Mouse (Mus musculus) liver (tissue): ENCODE results near the gene Sema6c.
A peak's percentile ranks its signal among the peaks of the same experiment; 100 is the strongest.
"Not testable (repeated sequence)": the region's sequence is repeated elsewhere in the genome, so short reads cannot be mapped to it uniquely, and the experiment has no call there.

Experiments used
- DNase-seq: peaks from one replicate; pipeline ENCODE4 v3.0.0-alpha.2; 2020; ENCODE audit warnings: mixed read lengths

Gene Sema6c

DNA sequence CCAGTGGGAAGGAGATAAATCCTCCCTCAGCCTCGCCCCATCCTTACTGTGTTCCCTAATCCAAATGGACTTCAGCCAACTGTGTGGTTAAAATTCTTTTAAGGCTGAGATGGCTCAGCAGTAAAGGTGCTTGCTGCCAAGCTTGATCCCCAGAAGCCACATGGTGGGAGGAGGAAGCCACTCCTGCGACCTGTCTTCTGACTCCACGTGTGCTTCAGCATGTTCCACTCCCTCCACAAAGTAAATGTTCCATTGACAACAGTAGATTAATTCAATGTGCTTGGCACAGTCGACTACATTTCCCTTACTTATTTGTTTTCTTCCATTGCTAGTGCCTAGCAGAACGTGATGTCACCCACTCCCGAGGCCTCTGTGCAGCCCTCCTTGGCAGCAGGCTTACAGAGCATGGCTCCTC, 34.5 kb downstream of the Sema6c start:
- DNase-seq = no peak

DNA sequence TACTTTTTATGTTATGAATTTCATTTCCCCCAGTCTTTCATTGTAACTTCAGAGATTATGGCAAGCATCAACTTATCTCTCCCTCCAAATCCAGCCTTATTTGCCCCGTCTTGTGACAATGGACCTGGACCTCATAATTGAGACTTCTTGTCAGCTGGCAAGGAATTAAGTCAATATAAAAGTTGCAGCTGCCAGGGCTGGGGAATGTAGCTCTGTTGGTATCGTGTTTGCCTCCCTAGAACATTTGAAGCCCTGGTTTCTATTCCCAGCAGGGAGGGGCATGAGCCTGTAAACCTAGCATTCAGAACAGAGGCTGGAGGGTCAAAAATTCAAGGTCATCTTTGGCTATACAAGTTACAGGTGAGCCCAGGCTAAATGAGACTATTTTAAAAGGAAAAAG, 35.5 kb downstream of the Sema6c start:
- no peak for DNase-seq

DNA sequence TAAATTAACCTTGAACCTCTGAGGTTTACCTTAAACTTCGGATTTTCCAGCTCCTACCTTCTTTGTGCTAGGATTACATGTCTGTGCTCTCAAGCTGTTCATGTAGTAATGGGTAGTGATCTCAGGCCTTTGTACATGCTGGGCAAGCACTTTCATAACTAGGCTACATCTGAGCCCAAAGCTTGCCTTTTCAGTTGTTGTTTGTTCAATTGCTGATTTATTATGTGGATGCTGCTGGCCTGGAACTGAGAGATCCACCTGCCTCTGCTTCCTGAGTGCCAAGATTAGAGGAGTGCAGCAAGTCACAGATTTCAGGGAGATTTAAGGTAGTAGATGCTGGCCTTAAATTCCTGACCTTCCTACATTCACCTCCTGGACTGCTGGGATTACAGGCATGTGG, 38.8 kb downstream of the Sema6c start:
- DNase-seq = no peak

DNA sequence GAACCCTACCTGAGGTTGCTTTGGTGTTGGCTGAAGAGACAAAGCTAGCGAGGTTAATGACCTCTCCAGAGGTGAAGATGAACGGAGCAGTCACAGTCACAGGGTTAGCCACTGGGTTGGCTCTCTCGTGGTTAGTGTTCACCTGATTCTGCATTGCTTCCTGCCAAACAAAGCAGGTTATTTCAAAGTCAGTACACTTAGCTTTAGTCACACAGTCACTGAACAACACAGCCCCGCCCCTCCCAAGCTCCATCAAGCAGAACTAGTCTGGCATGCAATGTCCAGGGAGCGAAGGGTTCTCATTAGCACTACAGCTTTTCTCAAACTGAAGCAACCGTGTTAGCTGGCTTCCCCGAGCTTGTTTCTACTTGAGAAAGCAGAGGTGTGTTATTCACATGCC, 39.9 kb downstream of the Sema6c start:
- no peak for DNase-seq

DNA sequence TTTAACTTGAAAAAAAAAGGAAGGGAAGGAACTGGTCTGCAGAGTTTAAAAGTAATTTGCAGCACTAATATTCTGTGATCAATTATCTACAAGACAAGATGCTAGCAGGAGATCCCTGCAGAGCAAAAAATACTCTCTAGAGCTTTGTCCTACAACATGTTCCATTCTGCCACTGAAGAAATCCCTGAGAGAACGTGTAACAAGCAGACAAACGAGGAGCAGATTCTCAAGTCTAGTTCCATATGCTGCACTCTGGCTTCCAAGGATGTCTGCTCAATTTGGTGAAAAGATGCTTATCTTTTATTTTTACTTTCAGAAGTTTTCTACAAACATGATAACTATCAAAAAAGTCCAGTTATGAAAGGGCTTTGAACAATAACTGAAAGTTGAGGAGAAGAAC, 40.3 kb downstream of the Sema6c start:
- no peak for DNase-seq

DNA sequence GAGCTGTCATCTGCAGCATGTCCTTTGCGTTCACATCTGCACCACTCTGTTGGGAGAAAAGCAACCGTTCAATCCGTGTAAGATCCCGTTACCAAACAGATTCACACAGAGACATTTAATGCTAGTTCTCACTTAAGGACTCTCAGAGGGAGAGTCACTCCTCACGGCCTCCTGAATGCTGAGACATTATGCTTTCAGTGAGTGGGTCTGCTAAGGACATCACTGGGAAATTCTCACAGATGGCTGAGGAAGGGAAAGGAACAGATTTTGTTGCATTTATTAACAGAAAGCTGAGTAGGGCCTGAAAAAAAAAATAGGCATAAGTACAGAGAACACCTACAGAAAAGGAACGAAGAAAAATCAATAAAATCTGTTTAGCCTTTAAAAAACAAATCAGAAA, 43.6 kb downstream of the Sema6c start:
- no peak for DNase-seq

DNA sequence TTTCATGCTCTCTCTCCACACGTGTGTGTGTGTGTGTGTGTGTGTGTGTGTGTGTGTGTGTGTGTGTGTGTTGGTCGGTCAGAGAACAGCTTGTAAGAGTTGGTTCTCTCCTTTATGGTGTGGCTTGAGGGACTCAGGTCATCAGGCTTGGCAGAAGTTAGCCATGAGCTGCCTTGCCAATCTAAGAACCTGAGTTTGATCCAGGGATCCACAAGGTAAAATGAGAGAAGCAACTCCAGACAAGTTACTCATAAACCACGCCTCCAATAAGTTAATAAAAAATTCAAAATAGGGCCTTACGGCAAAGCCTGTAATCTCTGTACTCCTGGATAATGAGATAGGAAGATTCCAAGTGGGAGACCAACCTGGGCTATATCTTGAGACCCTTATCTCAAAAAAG, 48.0 kb downstream of the Sema6c start:
- DNase-seq = no peak

DNA sequence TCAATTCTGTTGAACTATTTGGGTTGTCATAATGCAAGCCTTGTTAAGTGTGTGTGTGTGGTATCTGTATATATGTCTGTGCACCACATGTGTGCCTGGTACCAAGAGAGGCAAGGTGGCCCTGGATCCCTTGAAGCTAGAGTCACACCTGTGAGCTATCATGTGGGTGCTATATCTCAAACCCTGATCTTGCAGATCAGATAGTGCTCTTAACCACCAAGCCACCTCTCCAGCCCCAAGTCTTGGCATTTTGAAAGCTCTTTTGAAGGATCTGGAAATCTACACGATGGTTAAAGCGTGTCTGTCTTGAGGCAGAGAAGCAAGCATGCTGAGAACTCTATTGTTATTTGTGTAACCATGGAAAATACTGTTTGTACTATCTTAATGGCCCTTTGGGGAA, 50.3 kb downstream of the Sema6c start:
- no peak for DNase-seq

DNA sequence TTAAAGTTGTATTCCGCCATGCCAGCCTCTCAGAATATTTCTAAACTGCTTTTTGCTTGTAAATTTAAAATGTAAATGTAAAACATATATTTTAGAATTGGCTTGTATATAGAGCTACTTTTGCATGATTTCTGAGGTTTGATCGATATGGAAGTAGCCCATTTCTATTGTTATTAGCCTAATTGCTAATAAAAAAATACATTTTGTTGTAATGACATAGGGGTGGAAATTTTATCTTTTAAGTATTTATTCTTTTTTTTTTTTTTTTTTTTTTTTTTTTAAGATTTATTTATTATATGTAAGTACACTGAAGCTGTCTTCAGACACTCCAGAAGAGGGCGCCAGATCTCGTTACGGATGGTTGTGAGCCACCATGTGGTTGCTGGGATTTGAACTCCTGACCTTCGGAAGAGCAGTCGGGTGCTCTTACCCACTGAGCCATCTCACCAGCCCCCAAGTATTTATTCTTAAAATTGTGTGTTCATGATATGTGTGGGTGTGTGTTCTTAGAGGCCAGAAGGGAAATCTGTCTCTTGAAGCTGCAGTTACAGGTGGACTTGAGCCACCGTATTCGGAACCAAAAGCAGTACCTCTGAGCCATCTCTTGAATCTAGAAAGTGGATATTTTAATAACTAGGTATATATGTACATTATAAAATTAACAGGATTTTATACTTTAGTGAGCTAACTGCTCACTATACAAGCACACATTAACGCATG, 52.8 kb downstream of the Sema6c start:
- DNase-seq = not testable (repeated sequence)

DNA sequence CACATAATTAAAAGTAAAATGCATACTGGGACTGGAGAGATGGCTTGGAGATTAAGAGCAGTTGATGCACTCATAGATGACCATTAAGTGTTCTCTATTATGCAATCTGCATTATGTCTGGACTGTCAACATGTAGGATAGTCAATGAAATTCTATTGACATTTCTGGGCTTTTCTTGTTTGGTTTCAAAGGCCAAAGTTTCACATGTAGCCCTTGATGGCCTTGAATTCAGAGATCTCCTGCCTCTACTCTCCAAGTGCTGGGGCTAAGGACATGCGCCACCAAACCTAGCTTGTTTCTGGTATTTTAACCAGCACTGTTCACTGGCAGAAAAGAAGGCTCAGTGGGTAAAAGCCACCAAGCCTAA, 53.3 kb downstream of the Sema6c start:
- no peak for DNase-seq

DNA sequence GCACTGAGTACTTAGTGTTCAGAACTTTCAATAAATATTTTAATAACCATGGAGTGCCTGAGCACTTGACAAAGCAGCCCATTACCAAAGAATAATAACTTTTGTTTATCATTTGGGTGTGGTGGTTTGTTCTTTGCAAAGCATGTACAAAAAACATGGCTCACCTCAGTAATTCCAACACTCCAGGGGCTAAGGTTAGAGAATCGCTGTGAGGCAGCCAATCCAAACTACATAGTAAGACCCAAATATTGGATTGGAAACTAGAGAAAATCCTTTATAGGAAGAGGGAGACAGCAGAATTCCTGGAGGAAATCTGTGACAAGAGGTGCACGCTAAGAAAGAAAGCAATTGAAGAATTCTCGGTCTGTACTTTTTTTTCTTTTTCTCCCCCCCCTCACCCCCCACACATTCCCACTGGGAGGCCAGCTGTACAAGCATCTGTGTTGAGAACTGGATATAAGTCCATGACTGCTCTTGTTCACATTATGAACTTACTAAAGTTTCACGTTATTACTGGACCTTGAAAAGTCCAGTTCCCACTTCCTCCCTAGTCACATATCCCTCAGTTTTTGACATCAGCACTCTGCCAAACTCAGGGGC, 56.5 kb downstream of the Sema6c start:
- DNase-seq = no peak

DNA sequence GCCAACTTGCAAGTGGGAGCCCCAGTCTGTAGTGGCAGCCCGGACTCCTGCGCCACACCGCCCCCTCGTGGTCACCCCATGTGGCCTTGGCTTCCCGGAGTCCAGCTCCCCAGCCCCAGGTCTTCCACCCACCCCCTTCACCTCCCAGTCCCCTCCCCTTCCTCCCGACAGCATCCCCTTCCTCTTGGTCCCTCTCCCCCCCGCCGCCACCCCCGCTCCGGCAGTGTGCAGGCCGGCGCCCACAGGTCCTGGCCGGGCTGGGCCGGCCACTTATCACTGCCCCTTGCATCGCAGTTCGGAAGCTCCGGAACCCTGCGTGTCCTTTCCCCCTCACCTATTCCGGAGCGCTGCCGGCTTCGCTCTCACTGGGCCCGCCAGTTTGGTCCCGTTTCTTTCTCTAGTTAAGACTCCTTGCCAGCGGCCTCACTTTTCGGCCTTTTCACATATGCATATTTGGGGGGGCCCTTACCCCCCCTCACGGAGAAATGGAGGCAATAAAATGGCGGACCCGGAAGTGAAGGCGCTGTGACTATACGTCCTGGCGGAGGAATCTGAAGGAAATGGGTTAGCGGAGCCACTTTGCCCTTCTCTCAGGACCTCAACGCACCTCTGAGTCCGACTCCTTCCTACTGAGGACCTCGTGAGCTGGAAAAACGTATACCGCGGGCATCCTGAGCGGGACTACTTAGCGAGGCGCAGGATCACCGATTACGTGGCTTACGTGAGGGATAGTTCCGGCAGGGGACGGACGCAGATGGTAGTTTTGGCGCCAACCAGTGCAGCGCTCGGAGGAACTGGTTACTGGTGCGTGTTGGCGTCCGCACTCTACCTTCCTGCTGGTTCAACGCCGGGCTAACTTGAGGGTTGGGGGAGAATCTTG, 57.2 kb downstream of the Sema6c start, which contains the start of gene Gabpb2:
Gene Gabpb2, minus strand, starts transcription at position 662 of the 880 bp plus-strand sequence.
- peak; percentile 97 for DNase-seq

DNA sequence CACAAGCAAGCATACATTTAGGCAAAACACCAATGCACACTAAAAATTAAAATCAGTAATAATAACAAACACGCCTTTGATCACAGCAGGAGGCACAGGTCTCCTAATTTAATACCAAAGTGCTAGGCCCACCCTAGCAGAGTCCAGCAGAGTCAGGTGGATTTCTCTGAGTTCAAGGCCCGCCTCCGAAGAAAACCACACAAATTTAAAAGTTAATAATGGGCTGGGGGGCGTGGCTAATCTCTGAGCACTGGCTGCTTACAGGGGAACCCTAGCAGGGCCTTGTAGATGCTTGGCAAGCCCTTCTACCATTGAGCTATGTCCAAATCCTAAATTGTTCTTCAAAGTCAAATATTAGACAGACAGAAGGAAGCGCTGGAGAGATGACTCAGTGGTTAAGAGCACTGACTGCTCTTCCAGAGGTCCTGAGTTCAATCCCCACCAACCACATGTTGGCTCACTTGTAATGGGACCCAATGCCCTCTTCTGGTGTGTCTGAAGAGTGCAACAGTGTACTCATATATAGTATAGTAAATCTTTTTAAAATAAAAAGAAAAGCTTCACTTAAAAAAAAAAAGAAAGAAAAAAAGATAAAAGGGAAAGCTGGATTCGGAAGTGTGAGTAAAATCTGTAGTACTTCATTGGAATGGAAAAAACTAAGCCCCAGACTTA, 58.3 kb downstream of the Sema6c start:
- DNase-seq = peak; percentile 71

DNA sequence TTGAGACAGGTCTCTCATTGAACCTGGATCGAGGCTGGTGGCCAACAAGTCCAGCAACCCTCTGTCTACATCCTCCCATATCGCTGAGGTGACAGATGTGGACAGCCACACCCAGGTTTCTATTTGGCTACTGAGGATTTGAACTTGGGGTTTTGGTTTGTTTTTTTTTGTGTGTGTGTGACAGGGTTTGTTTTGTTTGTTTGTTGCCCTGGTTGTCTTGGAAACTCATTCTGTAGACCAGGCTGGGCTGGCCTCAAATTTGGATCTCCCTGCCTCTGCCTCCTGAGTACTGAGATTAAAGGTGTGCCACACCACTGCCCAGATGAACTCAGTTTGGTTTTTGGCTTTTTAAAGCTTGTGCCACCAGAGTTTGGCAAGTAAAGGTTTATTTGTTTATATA, 62.8 kb downstream of the Sema6c start:
- no peak for DNase-seq
